Mouse (Mus musculus) lung, embryonic 16.5 days (tissue): ENCODE measurements around the gene Adgrg2. TPM values are rescaled to one million over a fixed set of nuclear protein-coding genes. Genes with fewer than 3 reads are reported as not detected.

ENCODE experiments used
- ATAC-seq: fragments of 200-750 bp; cut with Nextera tagmentation; 2 replicates; pipeline ENCODE4 v1.8.0; 2017; ENCODE audit warnings: low read depth, mild to moderate bottlenecking, moderate library complexity
- H3K27ac ChIP-seq: fragments of 300-500 bp; sonication (generic); 2 replicates; pipeline ENCODE4 v1.5.1; 2014; ENCODE audit warnings: mild to moderate bottlenecking, control low read depth, low read length
- H3K27me3 ChIP-seq: fragments of 300-500 bp; sonication (generic); 2 replicates; pipeline ENCODE4 v1.6.1; 2014; ENCODE audit warnings: low read depth, low read length, mixed read lengths; ENCODE audit not compliant: control insufficient read depth, insufficient read depth
- H3K36me3 ChIP-seq: fragments of 300-500 bp; sonication (generic); 2 replicates; pipeline ENCODE4 v1.6.1; 2014; ENCODE audit warnings: low read length; ENCODE audit not compliant: control insufficient read depth, insufficient read depth
- H3K4me1 ChIP-seq: fragments of 300-500 bp; sonication (generic); replicated peaks from 2 replicates; pipeline ENCODE4 v1.6.1; 2014; ENCODE audit warnings: low read length, mixed read lengths; ENCODE audit not compliant: control insufficient read depth, insufficient read depth
- H3K4me2 ChIP-seq: fragments of 300-500 bp; sonication (generic); 2 replicates; pipeline ENCODE4 v1.6.1; 2014; ENCODE audit warnings: low read depth, low read length, control low read depth
- H3K4me3 ChIP-seq: fragments of 300-500 bp; sonication (generic); 2 replicates; pipeline ENCODE4 v1.5.1; 2014; ENCODE audit warnings: mild to moderate bottlenecking, low read length, control low read depth
- H3K9ac ChIP-seq: fragments of 300-500 bp; sonication (generic); 2 replicates; pipeline ENCODE4 v1.6.1; 2014; ENCODE audit warnings: low read length, control low read depth
- H3K9me3 ChIP-seq: fragments of 300-500 bp; sonication (generic); 2 replicates; pipeline ENCODE4 v1.6.1; 2016; ENCODE audit warnings: low read length; ENCODE audit not compliant: control insufficient read depth
- WGBS: fragments of 180-500 bp; shearing (Covaris S2); extraction: QIAGEN DNeasy Blood & Tissue Kit; methylation state at CpG from one replicate; pipeline ENCODE4 v1.1.7; 2014; 5-methylcytosine and 5-hydroxymethylcytosine counted together
- polyA plus RNA-seq: library from polyadenylated mRNA; unstranded; fragments of >200 nt; fragmentation: Nextera tagmentation; extraction: Ambion mirVana; gene quantifications from 2 replicates; pipeline ENCODE4 v1.2.1, GENCODE M21; 2015

Adgrg2 gene
- polyA plus RNA-seq, 1 experiment from 2014 or later = 5.8 TPM

DNA sequence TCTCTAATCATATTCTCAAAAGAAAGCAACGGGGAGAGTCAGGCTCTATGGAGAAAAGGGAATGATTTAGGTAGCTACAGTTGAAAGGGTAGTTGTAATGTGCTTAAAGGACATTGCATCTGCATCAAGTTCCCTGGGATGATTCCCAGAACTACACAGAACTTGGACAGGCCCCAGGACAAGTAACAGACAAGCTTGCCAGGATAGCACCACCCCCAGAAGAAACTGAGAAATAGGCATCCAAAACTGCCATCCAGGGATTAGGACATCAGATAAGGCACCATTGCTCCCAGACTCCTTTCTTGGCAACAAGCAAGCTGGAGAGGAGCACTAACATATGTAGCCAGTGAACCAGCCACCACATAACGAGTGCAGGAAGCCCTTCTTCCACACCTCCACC is 152.3 kb downstream of the Adgrg2 start:
- WGBS = 49% methylated on average over 2 of the region's 2 CpGs
- no peak overlapping the region for H3K9ac ChIP-seq
- ATAC-seq = no peak
- H3K4me1 ChIP-seq = no peaks in the 10 kb centered on the region
- H3K27me3 ChIP-seq = no peaks in the 10 kb centered on the region
- no peaks in the 10 kb centered on the region for H3K9me3 ChIP-seq
- no peak overlapping the region for H3K4me2 ChIP-seq
- H3K36me3 ChIP-seq = 0 out of 2 replicates have a peak, but pooled peaks cover 2% of the 10 kb centered on the region
- H3K27ac ChIP-seq = no peak overlapping the region
- no peak overlapping the region for H3K4me3 ChIP-seq

Other genes starting within 250 kb of the Adgrg2 start
- gene Phka2, start 111.5 kb downstream of the Adgrg2 start, polyA plus RNA-seq = 13.5 and 14.6 TPM in 2 replicates